Mouse (Mus musculus) retina, adult 2 months (tissue): ENCODE data around the gene Ncstn.

ENCODE experiments used
- DNase-seq: peaks from one replicate; pipeline ENCODE4 v3.0.0-alpha.2; 2012; ENCODE audit warnings: low read depth, low spot score

Ncstn gene

DNA sequence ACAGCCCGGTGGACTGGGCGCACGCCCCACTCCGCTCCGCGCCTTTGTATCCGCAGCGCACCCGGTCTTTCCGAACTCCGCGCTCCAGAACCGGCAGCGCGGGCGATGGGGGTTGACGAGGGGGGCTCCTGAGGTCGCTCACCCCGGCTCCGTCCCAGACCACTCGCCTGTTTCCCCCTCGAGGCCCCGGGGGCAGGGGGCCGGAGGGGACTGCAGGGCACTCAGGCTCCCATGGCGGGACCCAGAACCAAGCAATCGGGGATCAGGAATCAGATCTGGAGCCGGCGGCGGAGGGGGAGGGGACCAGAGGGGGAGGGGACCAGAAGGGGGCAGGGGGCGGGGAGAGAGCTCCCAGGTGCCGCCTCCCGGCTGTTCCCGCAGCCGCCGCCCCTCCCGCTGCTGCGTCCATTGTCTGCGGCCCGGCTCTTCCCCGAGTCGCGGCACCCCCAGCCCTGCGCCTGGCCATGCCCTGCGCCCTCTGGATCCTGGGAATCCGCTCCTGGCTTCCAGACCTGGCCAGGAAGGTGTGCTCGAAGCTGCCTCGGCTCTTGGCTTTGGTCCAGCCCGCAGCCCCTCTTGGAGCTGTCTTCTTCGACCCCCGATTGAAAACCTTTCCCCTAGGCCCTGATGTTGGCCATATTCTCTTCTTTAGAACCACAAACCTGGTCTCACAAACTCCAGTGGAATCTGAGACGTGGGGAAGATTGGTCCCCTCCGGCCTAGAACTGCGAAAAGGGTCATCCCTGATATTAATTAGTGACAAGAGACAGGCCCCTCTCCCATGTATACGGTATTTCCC lies 55.4 kb downstream of the Ncstn start:
- DNase-seq, result peak; percentile 77

DNA sequence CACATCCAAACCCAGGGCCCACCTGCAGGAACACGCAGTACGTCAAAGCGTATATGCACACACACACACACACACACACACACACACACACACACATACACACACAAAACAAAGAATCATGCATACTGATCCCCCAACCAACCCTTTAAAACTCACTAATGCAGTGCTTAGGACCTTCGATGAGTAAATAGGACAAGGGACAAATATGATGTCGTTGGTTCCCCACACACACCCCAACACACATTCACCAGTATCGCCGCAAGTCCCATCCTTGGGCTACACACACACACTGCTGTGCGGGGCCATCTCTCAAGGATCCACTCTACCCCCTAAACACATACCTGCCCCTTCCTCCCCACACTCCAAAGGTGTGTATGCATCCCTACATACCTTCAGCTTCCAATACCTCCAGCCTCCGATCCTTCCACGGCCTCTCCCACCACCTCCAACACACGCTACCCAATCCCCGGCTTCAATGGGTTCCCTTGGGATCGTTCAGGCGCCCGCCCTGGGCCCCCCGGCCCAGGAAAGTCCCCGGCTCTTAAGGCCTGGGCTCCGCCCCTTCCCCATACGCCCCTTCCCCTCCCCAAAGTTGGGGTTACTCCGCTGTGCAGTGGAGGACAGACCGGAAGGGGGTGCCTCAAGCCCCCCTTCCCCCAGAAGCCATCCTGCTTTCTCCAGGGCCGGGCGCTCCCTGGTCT lies 56.2 kb downstream of the Ncstn start:
- no peak for DNase-seq

GRCm38 (mm10) chr1:172025201-172025904 lies 57.2 kb downstream of the Ncstn start:
- DNase-seq, result no peak

- no peak for DNase-seq
These were observed 58.3 kb downstream of the Ncstn start for GRCm38 (mm10) chr1:172024140-172024895.

DNA sequence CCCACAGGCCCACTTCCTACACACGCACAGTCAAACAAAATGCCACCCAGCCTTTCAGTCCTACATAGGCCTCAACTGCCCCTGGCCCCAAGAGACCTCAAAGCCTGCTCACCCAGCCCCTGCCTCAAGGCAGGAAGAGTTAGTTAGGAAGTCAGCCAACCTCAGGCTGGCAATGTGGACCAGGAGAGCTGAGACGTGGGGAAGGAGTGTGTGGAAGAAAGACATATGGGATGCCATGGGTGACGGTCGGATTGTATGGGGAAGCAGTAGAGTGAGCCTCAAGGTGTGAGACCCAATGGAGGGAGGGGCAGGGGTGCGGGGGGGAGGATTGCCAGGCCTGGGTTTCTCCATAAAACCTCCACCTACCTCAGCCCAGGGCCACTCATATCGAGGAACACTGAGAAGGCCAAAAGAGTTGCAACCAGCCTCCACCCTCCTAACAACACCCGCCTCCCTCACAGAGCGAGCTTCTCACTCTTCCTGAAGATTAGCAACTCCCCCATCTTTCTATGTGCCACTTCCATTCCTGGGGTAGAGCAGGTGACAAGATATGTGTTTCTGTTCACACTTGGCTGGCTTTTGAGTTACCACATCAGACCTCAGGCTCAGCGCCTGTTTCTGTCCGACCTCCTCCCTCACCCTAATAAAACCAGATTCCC lies 62.6 kb downstream of the Ncstn start:
- no peak for DNase-seq

DNA sequence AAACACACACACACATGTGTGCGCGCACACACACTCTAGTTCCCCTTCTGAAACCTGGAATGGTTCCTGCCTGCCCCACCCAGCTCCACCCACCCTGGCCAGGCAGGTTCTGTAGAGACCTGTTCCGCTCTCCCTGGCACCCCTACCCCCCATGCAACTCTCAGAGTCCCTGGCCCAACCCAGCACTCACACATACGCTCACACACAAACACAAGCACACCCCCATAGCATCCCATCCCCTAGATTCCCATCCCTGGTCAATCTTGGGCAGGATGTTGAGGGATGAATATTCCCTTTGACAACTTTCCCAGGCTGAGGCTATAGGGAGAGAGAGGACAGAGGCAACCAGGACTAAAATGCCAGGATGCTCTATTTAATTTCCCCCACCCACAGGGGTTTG lies 63.3 kb downstream of the Ncstn start:
- DNase-seq, result no peak

DNA sequence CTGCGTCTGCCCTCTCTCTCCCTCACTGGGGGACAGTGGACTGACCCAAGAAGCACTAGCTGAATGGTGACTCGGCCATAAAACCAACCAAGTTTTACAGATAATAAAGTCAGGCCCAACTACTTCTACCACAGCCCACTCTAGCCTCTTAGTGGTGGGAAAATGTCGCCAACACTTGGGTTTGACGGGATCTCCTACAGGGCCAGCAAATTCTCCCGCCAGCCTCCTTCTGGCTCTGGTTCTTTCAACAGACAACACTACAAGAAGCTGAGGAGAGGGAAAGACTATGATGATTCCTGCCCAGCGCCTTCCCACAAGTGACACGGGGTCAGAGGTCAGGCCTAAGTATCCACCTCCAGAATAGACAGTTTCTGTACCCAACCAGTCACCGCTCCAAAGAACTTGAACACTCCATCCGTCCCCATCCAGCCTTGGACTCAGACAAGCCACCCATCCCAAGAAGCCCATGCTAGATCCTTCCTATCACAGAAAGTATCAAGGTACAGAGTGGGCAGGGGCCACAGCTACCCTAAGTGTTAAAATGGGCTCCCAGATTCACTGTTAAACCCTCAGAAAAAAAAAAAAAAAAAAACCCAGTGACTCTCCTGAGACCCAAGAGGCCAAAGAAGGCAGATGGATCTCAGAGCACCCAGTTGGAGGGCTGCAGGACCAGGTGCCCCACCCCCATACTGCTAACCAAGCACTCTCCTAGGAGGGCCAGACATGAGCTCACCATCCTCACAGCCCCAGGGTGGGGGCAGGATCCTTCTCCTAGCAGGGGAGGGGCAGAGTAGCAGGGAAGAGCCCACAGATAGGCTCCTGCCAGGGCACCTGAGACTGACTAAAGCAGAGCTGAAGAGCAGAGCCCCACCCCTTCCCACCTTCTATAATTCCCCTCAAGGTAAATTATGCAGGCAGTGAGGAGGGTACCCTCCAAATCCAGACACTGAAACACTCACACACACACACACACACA lies 64.0 kb downstream of the Ncstn start:
- no peak for DNase-seq

DNA sequence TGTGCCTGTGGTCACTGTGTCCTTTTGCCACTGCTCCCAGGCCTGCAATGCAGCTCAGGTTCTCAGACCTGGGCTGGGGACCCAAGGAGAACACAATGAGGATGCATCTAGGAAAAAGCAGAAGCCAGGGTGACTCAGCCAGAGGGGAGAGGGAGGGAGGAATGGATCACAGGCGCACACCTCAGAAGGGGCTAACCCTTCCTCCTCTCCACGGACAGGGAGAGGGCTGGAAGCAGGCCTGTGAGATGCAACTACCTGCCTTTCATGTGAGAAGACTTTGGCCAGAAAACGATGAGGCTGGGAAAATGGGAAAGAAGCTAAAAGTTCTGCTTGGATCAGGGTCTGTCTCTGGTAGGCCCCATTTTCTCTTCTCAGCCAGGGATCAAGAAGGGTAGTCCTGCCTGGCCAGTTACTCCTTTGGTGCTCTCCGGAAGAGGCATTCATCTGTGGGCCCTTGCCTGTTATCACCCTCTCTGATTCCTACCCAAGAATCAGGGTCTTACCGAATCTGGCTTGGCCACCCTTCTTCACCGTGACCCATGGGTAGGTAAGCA lies 65.0 kb downstream of the Ncstn start:
- DNase-seq, result no peak

GRCm38 (mm10) chr1:172016660-172017516 lies 65.7 kb downstream of the Ncstn start:
- DNase-seq, result no peak

DNA sequence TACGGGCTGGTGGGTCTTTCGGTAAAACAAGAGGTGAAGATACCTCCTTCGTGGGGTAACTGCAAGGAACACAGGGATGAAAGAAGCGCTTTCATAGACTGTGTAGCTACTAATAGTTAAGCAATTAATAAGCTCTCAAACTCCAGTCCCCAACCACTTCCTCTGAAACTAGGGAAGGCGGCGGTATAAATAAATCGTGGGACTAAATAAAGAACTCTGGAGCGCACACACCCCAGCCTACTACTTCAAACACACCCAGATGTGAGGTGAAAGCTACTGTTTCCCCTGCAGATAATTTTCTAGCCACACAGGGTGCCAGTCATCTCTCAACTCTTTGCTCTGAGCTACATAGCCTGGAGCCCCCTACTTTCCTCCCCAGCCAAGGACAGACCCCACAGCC lies 66.6 kb downstream of the Ncstn start:
- no peak for DNase-seq
